Mouse (Mus musculus) adrenal gland, postnatal 4 days (tissue): ENCODE results near the gene Rnase1. TPM values are rescaled to one million over a fixed set of nuclear protein-coding genes. Genes with fewer than 3 reads are reported as not detected.

Experiments
- total RNA-seq, 2 experiments: library from RNA; stranded (reverse); gene quantifications; 2 replicates each; pipeline ENCODE4 v1.2.3; 2021

Gene Rnase1
- total RNA-seq, 2 experiments from 2014 or later, result 401 TPM; not detected in 1

Other genes starting within 250 kb of the Rnase1 start
- 1 to 10 TPM; 1.4 to 1.7 TPM for gene Klhl33, start 249.3 kb downstream of the Rnase1 start, total RNA-seq
- gene Osgep, start 221.9 kb downstream of the Rnase1 start, total RNA-seq, result 10 to 100 TPM; 62.9 to 66.0 TPM
- 100 to 1,000 TPM; 100 to 106 TPM for gene Apex1, start 221.8 kb downstream of the Rnase1 start, total RNA-seq
- 10 to 100 TPM; 49.5 to 57.8 TPM for gene Pip4p1, start 215.9 kb downstream of the Rnase1 start, total RNA-seq
- 10 to 100 TPM; 36.8 to 39.4 TPM for gene Pnp, start 215.7 kb downstream of the Rnase1 start, total RNA-seq
- gene Gm49342, start 202.3 kb downstream of the Rnase1 start, total RNA-seq, result 10 to 100 TPM; 28.1 to 33.3 TPM
- 1 to 10 TPM; 1.4 to 2.5 TPM for gene Pnp2, start 190.8 kb downstream of the Rnase1 start, total RNA-seq
- gene Rnase10, start 139.0 kb downstream of the Rnase1 start, total RNA-seq, result under 1 TPM in 1 of 2 experiments, not detected in 1; 0.25 TPM
- not detected for gene Rnase9, start 104.9 kb downstream of the Rnase1 start, total RNA-seq
- not detected for gene Rnase11, start 96.6 kb downstream of the Rnase1 start, total RNA-seq
- under 1 TPM in 1 of 2 experiments, not detected in 1; 0.64 TPM for gene Rnase12, start 89.1 kb downstream of the Rnase1 start, total RNA-seq
- not detected for gene Olfr750, start 72.3 kb downstream of the Rnase1 start, total RNA-seq
- gene Rnase4, start 55.7 kb downstream of the Rnase1 start, total RNA-seq, result 10 to 100 TPM; 59.1 to 73.4 TPM
- gene Ang, start 55.6 kb downstream of the Rnase1 start, total RNA-seq, result 10 to 100 TPM in 1 of 2 experiments, 1 to 10 TPM in 1; 9.9 to 10.7 TPM
- gene Eddm3b, start 32.4 kb downstream of the Rnase1 start, total RNA-seq, result under 1 TPM in 1 of 2 experiments, not detected in 1; 0.28 TPM
- gene Rnase6, start 22.9 kb downstream of the Rnase1 start, total RNA-seq, result 1 to 10 TPM in 1 of 2 experiments, under 1 TPM in 1; 0.84 to 1.6 TPM
- gene Rnase2b, start 15.5 kb upstream of the Rnase1 start, total RNA-seq, result not detected
- gene Ang2, start 52.4 kb upstream of the Rnase1 start, total RNA-seq, result not detected
- not detected for gene Ear14, start 56.6 kb upstream of the Rnase1 start, total RNA-seq
- gene Rnase2a, start 109.3 kb upstream of the Rnase1 start, total RNA-seq, result not detected
- not detected for gene Gm7247, start 215.0 kb upstream of the Rnase1 start, total RNA-seq